In the genomic region with DNA sequence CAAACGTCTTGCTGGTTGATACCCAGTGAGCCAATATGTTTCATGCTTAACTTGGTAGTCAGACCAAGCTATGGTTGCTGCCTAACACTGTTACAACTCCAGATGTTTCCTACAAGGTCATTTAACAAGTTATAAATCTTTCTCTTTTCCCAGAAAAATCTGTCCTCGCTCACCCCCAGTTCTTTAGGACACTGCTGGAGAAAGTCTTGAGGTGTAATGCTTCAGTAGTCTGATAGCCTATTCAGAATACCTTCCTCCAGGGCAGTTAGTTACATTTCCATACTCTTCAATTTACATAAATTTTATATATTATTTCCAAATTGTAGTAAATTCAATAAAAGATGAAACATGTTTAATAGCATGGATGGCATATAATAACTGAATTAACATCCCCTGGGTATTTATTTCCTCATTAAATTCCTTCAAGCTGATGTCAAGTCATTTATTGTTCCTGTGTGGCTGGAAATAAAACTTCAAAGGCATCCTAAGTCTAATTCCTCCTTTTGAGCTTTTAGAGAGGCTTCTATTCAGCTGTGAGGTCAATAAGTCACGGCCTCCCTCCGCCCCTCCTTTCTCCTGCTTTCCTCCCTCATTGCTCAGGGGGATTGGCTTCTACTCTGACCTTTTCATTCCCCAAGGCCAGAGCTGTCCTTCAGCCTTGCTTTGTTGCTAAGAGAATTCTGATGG, we compare ENCODE assay signal across 10 mouse cellular contexts.
DNase-seq lines count a peak whose midpoint lies in the region; ATAC-seq lines count a peak whose summit lies in the region.
"Had no signal": no experiment of that assay in that cellular context is flagged by ENCODE, and none has a peak within 500 bp of the region (broad histone marks: within the 10 kb centered on the region; RNA-seq: fewer than 3 reads in every experiment).

No protein-coding gene starts in this region.

- peak; percentile 94 for DNase-seq in R1 (ENCODE audit: low read depth, low spot score)
- DNase-seq in adrenal gland, postnatal 14 days: peak; percentile 73
- peak; percentile 2 for DNase-seq in kidney, adult 18-20 months
- no peak for DNase-seq in gastrocnemius, postnatal 10 days
- DNase-seq in cerebellum, postnatal 4 days (ENCODE audit: low spot score in 2 of 2): no peak
- no peak for DNase-seq in urinary bladder, adult 18-20 months (ENCODE audit: low spot score in 2 of 2)

- 8% methylated on average over 4 of the region's 4 CpGs for WGBS in midbrain, embryonic 12.5 days
- 36% methylated on average over 4 of the region's 4 CpGs for WGBS in intestine, embryonic 16.5 days

- ATAC-seq in midbrain, embryonic 12.5 days (ENCODE audit: low FRiP score, low read depth): peak; percentile 85
- ATAC-seq in intestine, embryonic 16.5 days: no peak

- H3K27ac ChIP-seq in midbrain, embryonic 12.5 days (replicated peaks): 0 out of 2 replicates have a peak overlapping the region, but pooled peaks have one; percentile 61
- no peak overlapping the region for H3K27ac ChIP-seq in intestine, embryonic 16.5 days (ENCODE audit: low read length)
- H3K27ac ChIP-seq: embryonic facial prominence, embryonic 12.5 days; heart, embryonic 13.5 days had no signal

- no peaks in the 10 kb centered on the region for H3K4me1 ChIP-seq in midbrain, embryonic 12.5 days
- H3K4me1 ChIP-seq in intestine, embryonic 16.5 days (ENCODE audit: control insufficient read depth, insufficient read depth, low read length): no peaks in the 10 kb centered on the region
- H3K4me1 ChIP-seq: embryonic facial prominence, embryonic 12.5 days had no signal

- H3K4me2 ChIP-seq in midbrain, embryonic 12.5 days (replicated peaks): no peak overlapping the region
- no peak overlapping the region for H3K4me2 ChIP-seq in intestine, embryonic 16.5 days (ENCODE audit: low read depth, low read length)
- H3K4me2 ChIP-seq: embryonic facial prominence, embryonic 12.5 days; heart, embryonic 13.5 days had no signal

- no peaks in the 10 kb centered on the region for H3K27me3 ChIP-seq in midbrain, embryonic 12.5 days
- no peaks in the 10 kb centered on the region for H3K27me3 ChIP-seq in intestine, embryonic 16.5 days (replicated peaks; ENCODE audit: control insufficient read depth, insufficient read depth, low read length)
- H3K27me3 ChIP-seq: embryonic facial prominence, embryonic 12.5 days; heart, embryonic 13.5 days had no signal

- H3K36me3 ChIP-seq in midbrain, embryonic 12.5 days: no peaks in the 10 kb centered on the region
- H3K36me3 ChIP-seq in intestine, embryonic 16.5 days (ENCODE audit: control insufficient read depth, insufficient read depth, low read length): no peaks in the 10 kb centered on the region
- H3K36me3 ChIP-seq: embryonic facial prominence, embryonic 12.5 days; heart, embryonic 13.5 days had no signal

- H3K9ac ChIP-seq in midbrain, embryonic 12.5 days (replicated peaks): no peak overlapping the region
- H3K9ac ChIP-seq in intestine, embryonic 16.5 days (ENCODE audit: low read depth, low read length): no peak overlapping the region
- H3K9ac ChIP-seq: embryonic facial prominence, embryonic 12.5 days; heart, embryonic 13.5 days had no signal

- no peaks in the 10 kb centered on the region for H3K9me3 ChIP-seq in midbrain, embryonic 12.5 days
- H3K9me3 ChIP-seq in intestine, embryonic 16.5 days (ENCODE audit: control insufficient read depth, low read length): no peaks in the 10 kb centered on the region
- H3K9me3 ChIP-seq: embryonic facial prominence, embryonic 12.5 days; heart, embryonic 13.5 days had no signal

- no peak overlapping the region for H3K4me3 ChIP-seq in midbrain, embryonic 12.5 days
- no peak overlapping the region for H3K4me3 ChIP-seq in intestine, embryonic 16.5 days (ENCODE audit: low read length)
- H3K4me3 ChIP-seq: embryonic facial prominence, embryonic 12.5 days; heart, embryonic 13.5 days had no signal

Comparison
In these comparisons a context has a peak if more than half of its experiments do, and no peak if none do; other contexts are left out.
1. DNase-seq: peak in R1 (single experiment), adrenal gland, postnatal 14 days (single experiment) and kidney, adult 18-20 months (single experiment); none in gastrocnemius, postnatal 10 days (single experiment), cerebellum, postnatal 4 days (0 of 2) and urinary bladder, adult 18-20 months (0 of 2).